Mouse (Mus musculus) frontal cortex, postnatal 14 days (tissue): ENCODE measurements around the gene Ntn5.
A peak's percentile ranks its signal among the peaks of the same experiment; 100 is the strongest.

ENCODE experiments used
- DNase-seq, 2 experiments: peaks; one replicate each; pipeline ENCODE4 v3.0.0; 2022; ENCODE audit warnings: low spot score in 2 of 2

The Ntn5 gene

DNA sequence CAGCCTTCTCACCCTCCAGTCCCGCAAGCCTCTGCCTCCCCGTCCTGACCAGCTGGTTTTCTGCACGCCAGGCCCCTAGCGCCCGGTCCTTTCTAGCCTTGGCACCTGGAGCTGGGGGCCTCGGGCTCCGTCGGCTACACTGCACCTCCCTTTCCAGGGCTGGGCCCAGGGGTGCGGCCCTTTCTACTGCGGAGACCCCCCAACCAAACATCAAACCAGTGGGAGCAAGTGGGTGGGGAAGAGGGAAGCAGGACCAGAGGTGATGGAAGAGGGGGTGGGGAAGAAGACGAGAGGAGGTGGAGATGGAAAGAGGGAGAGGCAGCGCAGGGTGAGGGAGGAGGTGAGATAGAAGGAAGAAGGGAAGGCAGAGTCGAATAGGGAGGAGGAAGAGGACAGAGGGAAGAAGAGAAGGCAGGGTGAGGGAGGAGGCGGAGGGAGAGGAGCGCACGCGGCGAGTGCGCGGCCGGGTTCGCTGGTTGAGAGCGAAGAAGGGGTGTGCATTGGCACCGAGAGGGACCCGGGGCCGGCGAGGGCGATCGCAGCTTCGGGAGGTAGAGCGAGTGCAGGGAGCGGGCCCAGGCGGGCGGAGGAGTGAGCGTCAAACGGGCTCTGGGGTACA is 15.8 kb downstream of the Ntn5 start, which contains the start of gene Car11:
Gene Car11 (plus strand): TSS at position 321 of the 619 bp plus-strand sequence.
- DNase-seq: peak; percentile 40 to 57

DNA sequence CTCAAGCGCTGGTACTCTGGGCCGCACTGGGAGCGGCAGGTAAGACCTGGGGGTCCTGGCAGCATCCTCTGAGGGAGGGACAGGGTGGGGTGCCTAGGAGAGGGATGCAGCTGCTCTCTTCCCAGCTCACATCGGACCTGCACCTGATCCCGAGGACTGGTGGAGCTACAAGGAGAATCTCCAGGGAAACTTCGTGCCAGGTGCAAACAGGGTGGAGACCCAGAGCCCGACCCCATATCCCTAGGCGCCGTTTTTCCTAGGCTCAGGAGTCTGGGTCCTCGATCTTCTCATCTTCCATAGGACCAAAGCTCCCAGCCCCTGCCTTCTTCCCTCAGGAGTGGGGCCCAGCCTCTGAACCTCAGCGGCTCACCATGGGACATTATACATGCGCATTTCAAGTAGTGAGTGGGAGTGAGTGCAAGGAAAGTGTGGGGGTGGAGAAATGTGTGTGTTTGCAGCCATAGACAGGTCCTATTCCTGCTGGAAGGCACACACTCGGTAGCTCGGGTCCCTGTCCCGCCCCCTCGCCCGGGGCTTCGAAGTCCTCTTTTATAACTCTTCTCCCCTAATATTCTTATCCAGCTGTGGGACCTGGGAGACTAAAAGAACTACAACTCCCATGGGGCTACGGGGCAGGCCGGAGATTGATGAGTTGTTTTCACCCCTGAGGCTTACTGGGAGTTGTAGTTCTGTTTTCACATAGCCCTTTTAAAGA is 16.6 kb downstream of the Ntn5 start:
- DNase-seq: peak; percentile 71 to 83

DNA sequence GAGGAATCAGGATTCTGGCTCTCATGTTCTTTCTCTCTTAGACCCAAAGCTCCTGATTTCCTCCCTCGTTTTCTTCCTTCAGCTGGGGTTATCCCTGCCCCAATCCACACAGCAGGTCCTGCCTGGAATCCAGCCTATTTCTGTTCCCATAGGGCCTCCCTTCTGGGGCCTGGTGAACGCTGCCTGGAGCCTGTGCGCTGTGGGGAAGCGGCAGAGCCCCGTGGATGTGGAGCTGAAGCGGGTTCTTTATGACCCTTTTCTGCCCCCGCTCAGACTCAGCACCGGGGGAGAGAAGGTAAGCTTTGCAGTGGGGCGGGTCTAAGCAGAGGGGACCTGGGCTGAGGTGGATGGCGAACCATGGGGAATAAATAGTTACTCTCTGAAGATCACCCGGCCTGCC is 17.2 kb downstream of the Ntn5 start:
- no peak for DNase-seq

DNA sequence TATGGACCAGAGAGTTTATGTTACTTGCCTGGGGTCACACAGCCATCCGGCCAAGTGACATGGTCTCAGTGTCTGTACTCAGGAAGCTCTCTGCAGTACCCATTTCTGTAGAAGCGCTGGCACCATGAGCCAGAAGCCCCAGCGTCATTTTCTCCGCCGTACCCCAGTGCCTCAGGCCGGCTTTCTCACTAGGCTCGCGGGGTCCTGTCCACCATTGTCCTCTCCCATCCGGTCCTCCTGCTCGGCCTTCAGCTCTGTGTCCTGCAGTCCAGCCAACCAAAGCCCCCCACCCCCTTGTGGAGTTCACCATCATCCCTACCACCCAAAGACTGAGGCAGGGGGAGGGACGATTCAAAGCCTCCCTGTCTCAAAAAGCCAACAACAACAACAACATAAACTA is 17.8 kb downstream of the Ntn5 start:
- DNase-seq: no peak

DNA sequence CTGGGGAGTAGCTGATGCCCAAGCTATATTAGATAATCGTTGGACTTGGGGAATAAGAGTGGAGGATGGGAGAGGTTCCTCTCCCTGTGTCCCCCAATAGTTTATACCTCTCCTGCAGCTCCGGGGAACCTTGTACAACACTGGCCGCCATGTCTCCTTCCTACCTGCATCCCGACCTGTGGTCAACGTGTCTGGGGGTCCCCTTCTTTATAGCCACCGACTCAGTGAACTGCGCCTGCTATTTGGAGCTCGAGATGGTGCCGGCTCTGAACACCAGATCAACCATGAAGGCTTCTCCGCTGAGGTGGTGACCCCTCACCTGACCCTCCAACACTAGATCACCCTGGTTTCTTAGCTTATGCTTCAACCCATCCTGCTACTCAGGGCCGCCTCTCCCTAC is 18.5 kb downstream of the Ntn5 start:
- DNase-seq: no peak

DNA sequence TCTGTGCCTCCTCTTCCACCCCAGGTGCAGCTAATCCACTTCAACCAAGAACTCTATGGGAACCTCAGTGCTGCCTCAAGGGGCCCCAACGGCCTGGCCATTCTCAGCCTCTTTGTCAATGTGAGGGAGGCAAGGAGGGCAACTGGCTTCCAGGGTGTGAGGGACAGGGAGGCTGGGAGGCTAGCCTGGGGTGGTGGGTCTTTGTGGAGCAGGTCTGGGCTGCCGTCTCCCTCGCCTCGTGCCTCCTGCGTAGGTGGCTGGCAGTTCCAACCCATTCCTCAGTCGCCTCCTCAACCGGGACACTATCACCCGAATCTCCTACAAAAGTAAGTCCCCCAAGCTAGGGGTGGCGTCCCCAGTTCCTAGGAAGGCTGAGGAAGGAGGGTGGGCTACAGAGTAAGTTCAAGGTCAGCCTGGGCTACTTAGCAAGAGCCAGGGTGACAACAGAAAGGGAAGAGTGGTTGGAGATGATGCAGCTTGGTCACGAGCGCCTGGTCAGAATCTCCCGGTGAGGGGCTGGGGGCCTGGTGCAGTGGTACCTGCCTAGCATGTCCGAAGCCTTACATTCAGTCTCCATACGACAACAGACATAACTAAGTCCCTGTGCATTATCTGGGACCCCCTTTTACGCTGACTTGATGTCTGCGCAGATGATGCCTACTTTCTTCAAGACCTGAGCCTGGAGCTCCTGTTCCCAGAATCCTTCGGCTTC is 19.1 kb downstream of the Ntn5 start:
- no peak for DNase-seq

DNA sequence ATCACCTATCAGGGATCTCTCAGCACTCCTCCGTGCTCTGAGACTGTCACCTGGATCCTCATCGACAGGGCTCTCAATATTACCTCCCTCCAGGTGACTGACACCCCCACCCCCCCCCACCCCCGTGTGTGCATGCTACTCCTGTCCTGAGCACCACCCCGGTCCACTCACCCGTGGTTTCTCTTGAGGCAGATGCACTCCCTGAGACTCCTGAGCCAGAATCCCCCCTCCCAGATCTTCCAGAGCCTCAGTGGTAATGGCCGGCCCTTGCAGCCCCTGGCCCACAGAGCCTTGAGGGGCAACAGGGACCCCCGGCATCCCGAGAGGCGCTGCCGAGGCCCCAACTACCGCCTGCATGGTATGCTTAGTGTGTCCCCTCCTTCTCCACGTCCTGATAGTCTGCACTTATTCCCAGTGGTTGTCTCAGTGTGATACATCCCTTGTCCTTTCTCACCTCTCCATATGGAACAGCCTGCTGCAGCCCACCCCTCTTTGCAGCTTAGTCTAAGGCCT is 19.8 kb downstream of the Ntn5 start:
- peak in 1 of 2 experiments; percentile 46 for DNase-seq

DNA sequence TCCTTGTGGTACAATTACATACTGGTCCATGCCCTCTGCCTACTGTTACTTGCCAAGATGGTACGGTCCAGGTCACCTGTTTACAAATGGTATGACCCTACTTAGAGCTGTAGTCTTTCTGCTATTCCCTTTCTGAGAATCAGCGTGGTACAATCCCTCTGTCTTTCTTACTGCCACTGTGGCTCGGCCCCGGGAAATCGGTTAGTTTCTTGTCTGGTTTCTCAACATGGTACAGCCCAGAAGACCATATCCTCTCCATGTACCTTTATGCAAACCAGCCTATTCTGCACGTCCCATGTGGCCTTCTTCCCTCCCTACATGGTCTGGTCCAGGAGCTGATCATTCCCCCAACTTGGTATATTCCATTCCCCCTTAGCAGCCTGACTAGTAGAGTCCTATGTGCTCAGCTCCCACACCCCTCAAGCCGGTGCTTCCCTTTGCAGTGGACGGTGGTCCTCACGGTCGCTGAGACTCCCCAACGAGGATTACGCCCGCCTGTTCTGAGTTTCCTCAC is 20.3 kb downstream of the Ntn5 start:
- peak; percentile 69 to 86 for DNase-seq

DNA sequence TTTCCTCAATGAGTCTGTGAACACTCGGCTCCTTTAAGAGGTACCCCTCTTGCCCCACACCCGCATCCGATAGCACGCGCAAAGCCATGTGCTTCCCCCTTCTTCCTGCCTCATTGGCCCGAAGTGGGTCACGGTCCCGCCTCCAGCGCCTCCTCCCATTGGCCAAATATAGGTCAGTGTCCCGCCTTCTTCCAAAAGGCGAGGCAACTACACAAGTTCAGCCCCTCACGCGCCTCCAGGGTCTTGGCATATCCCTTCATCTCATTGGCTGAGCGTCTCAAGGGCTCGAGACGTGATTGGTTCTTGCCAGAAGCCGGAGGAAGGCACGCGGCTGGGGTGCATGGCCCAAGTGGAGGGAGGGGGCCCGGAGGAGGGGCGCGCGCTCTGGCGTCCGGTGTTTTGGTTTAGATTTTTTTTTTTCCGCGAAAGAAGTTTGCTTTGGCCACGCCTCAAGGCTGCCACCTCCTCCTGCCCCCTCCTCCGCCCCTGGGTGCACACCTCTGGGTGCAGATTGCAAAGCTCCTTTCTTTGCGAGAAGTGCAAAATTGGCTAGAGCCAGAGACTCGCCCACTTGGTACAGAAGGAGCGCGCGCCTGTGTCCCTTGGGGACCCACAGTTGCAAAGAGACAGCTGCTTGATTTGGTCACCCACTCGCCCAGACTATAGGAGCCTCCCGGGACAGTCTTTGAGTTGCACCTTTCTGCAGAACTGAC is 21.1 kb downstream of the Ntn5 start, which contains the start of gene Dbp:
Gene Dbp (plus strand): TSS at position 359 of the 713 bp plus-strand sequence.
- peak; percentile 99 to 100 for DNase-seq

DNA sequence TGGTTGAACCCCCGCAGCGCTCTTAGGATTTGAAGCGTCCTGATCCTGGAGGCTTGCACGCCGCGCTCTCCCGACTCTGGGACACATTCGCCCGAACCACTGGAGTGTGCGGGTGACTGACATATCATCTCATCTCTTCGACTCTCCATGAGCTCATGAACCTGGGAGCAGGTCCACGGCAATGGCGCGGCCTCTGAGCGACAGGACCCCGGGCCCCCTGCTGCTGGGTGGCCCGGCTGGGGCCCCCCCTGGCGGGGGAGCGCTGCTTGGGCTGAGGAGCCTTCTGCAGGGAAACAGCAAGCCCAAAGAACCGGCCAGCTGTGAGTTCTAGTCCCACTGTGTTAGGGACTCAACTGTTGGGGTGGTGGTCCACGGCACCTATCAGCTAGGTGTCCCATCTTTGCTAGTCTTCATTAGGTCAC is 21.6 kb downstream of the Ntn5 start:
- DNase-seq: no peak

DNA sequence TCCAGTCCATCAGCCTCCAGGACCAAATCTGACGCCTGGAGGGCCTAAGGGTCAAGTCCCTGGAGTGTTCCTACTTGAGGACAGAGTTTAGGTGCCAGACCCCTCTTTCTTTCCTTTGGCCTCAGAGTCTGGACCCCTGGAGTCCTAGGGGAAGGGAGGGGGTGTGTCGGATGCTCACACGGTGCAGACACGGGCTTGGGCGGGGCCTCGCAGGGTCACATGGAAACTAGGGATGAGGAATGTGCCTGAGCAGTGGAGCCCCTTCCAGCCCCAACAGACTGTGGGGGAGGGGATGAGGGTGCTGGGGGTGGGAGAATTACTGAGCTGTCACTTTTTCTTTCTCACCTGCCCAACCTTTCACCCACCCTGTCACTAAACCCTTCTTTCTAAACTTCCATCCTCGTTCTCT is 22.1 kb downstream of the Ntn5 start:
- peak; percentile 76 to 88 for DNase-seq

DNA sequence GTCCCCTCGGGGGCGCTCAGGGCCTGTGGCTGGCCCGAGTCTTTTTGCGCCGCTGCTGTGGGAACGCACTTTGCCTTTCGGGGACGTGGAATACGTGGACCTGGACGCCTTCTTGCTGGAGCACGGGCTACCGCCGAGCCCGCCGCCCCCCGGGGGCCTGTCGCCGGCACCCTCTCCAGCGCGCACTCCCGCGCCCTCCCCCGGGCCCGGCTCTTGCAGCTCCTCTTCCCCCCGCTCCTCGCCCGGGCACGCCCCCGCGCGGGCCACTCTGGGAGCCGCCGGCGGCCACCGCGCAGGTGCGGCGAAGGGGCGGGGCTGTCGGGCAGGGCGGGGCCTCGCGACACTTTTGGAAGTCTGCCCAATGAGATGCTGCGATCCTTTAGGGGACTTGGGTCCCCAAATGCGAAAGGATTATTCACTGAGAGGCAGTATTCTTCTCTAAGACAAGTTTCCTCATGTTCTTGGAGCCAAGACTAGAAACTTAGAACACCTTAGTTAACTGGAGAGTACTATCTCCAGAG is 23.0 kb downstream of the Ntn5 start:
- DNase-seq: peak; percentile 77 to 81

DNA sequence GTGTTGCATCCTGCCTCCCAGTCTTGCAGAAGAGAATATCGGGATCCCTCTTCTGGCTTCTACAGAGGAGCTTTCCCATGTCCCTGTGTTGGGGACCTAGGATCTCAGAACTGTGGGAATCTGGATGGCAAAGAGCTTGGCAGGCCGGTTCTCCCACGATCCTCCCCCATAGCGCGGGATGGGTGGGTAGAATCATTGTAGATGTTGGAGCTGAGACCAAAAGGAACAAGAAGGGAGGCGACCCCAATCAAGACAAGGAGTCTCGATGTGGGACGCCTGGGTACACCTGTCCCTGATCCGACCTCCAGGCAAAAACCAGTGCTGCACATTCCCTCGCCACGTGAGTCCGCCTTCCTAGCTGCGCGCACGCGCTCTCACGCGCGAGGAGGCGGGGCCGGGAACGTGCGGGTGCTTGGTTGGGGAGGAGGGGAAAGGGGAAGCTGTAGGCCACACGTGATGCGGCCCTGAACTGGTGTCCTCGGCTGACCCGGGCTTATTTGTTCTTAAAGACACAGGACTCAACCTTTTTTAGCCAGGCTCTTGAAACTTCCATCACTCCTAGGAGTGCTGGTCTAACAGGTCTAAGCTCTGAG is 23.6 kb downstream of the Ntn5 start:
- DNase-seq: peak; percentile 93

DNA sequence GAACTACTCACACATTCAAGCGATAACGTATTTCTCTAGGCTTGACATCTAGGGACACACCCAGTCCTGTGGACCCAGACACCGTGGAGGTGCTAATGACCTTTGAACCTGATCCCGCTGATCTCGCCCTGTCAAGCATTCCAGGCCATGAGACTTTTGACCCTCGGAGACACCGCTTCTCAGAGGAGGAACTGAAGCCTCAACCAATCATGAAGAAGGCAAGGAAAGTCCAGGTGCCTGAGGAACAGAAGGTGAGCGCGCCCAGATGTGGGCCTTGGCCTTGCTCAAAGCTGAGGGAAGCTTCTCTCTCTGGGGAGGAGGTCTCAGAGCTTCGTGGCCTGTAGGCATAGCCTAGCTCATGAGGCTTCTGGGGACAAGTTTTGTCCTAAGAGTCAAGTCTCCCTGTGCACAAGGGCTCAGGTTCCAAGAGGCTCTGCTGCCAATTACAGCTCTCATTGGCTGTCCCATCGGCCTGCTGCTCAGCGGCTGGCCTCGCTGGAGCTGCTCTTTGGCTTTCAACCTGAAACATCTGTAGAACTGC is 24.5 kb downstream of the Ntn5 start:
- no peak for DNase-seq

DNA sequence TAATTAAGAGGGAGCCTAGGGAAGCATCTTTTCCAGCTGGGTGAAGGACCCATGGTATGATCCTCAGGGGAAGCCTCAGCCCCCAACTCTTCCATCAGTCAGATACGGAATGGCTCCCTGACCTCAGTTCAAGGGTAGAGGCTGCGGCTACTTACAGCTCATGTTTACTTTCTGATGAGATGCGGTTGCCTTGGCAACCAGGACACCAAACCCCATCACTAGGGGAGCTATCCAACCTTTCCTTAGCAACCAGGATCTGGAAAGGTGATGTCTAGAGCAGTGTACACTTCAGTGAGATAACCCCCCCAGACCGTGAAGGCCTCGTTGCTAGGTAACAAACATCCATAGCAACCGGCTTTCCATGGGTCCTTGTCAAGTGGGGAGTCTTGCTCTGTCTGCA is 25.2 kb downstream of the Ntn5 start:
- no peak for DNase-seq

DNA sequence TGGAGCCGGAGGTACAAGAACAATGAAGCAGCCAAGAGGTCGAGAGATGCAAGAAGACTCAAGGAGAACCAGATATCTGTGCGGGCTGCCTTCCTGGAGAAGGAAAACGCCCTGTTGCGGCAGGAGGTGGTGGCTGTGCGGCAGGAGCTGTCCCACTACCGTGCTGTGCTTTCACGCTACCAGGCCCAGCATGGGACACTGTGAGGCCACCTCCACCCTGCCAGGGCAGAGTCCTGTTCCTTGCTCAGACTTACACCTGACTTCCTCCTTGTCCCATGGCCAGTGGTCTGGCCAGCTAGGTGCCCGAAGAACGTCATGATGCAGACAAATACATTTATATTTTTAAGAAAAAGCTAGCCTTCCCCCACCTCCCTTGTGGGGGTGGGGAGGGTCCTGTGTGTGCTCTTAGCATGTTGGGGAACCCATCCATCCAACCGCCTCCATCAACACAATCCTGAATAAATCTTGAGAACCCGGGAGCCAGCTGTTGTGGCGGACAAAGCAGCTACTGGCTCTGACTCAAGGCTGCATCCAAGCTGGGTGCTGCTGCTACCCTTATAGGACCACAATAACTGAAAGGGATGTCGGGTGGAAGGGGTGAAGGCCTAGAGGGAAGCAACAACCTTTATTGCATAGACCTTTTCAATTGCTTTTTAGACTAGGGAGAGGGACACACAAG is 26.0 kb downstream of the Ntn5 start:
- no peak for DNase-seq

DNA sequence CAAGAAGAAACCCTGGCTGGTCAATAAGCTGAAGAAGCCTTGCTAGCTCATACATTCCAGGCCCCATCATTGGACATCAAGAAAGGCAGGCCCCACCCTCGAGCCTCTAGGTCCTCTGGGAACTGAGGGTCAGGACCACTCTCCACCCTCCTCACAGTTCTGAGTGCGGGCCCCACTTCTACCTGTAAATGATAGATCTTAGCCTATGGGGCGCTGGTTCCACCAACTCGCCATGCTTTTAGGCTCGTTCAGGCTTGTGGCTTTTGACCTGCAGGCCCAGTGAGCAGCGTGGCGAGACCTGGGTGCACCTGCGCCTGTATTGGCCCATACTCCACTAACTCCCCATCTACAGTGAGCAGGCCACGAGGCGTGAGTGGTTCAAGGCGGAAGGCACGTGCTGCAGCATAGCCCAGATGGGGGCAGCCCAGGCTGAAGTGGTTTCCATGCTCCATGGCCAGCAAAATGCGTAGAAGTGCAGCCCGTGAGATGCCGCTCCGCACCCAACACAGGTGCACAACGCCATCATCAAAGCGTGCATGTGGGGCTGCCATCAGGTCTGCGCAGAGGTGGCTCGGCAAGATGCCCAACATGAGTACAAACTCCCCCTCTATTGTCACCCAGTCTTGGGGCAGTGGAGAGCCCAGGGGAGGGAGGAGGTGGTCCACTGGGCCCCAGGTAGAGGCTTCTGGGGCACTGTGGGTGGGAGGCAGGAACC is 26.8 kb downstream of the Ntn5 start:
- no peak for DNase-seq

DNA sequence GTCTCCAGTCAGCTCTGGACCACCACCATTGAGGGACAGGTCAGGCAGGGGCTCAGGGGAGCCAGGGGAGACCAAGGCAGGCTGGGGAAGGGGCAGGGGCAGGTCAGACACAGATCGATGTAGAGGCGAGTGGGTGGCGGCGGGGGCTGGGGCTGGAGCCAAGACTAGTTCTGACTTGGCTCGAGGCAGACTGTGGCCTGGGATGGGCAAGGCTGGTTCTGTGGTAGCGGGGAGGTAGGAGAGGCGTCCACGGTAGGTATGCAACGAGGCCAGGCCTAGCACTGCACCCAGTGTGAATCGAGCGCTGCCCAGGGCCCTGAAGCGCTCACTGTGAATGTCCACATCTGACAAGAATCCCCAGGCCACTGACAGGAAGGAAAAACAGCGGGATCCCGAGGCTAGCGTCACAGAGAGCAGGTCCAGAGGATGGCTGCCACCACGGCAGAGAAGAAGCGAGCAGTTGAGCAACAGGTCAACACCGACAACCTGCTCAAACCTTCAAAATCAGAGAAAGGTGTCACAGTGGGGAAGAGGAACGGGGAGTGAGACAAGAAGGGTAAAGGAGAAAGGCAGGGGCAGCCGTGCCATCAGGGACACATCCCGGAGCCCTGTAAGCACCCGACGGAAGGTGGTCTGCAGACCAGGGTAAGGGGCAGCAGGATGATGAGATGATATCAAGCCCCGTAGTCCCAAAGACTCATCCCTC is 27.6 kb downstream of the Ntn5 start:
- DNase-seq: no peak
